Mouse (Mus musculus) CD4-positive, CD25-positive, alpha-beta regulatory T cell, adult 4 months (primary cell): ENCODE measurements around the gene Mypn. TPM values are rescaled to one million over a fixed set of nuclear protein-coding genes. Genes with fewer than 3 reads are reported as not detected.
A peak's percentile ranks its signal among the peaks of the same experiment; 100 is the strongest.

ENCODE experiments used
- ATAC-seq: one replicate; pipeline ENCODE4 v1.8.0; 2017
- polyA plus RNA-seq, 2 experiments: library from polyadenylated mRNA; unstranded; fragments of 100-300 nt; shearing (Covaris generic); gene quantifications; one replicate each; pipeline ENCODE4 v1.2.1; 2017

The Mypn gene
- polyA plus RNA-seq, 2 experiments from 2014 or later: not detected

GRCm38 (mm10) chr10:63192736-63193135, 11.0 kb downstream of the Mypn start:
- ATAC-seq: no peak

- no peak for ATAC-seq
Measured at GRCm38 (mm10) chr10:63192276-63192675, 11.5 kb downstream of the Mypn start.

GRCm38 (mm10) chr10:63184451-63184850, 19.3 kb downstream of the Mypn start:
- ATAC-seq: no peak

- ATAC-seq: no peak
Measured at GRCm38 (mm10) chr10:63182177-63182768, 21.5 kb downstream of the Mypn start.

GRCm38 (mm10) chr10:63181166-63181565, 22.6 kb downstream of the Mypn start:
- ATAC-seq: no peak

- no peak for ATAC-seq
Measured at GRCm38 (mm10) chr10:63179524-63179923, 24.2 kb downstream of the Mypn start.

GRCm38 (mm10) chr10:63178318-63178717, 25.4 kb downstream of the Mypn start:
- ATAC-seq: no peak

- no peak for ATAC-seq
Measured at GRCm38 (mm10) chr10:63177286-63178140, 26.2 kb downstream of the Mypn start.

- peak; percentile 90 for ATAC-seq
Measured at GRCm38 (mm10) chr10:63176471-63176931, 27.3 kb downstream of the Mypn start.

GRCm38 (mm10) chr10:63172089-63172488, 31.7 kb downstream of the Mypn start:
- no peak for ATAC-seq

GRCm38 (mm10) chr10:63169503-63169902, 34.2 kb downstream of the Mypn start:
- no peak for ATAC-seq

GRCm38 (mm10) chr10:63168124-63168523, 35.6 kb downstream of the Mypn start:
- no peak for ATAC-seq

GRCm38 (mm10) chr10:63167241-63167995, 36.3 kb downstream of the Mypn start:
- ATAC-seq: no peak

GRCm38 (mm10) chr10:63165752-63166412, 37.9 kb downstream of the Mypn start:
- ATAC-seq: peak; percentile 77

GRCm38 (mm10) chr10:63161240-63161639, 42.5 kb downstream of the Mypn start:
- ATAC-seq: no peak

GRCm38 (mm10) chr10:63160671-63161070, 43.1 kb downstream of the Mypn start:
- no peak for ATAC-seq

GRCm38 (mm10) chr10:63158191-63158590, 45.6 kb downstream of the Mypn start:
- ATAC-seq: no peak

- ATAC-seq: no peak
Measured at GRCm38 (mm10) chr10:63157491-63157890, 46.3 kb downstream of the Mypn start.

- no peak for ATAC-seq
Measured at GRCm38 (mm10) chr10:63156919-63157318, 46.8 kb downstream of the Mypn start.

GRCm38 (mm10) chr10:63156351-63156750, 47.4 kb downstream of the Mypn start:
- ATAC-seq: no peak

GRCm38 (mm10) chr10:63155668-63156350, 47.9 kb downstream of the Mypn start:
- no peak for ATAC-seq

- no peak for ATAC-seq
Measured at GRCm38 (mm10) chr10:63154726-63155125, 49.0 kb downstream of the Mypn start.
